Mouse (Mus musculus) cerebellum, adult 11 months (tissue): ENCODE results near the gene Paxip1.

Experiments
- DNase-seq: peaks from one replicate; pipeline ENCODE4 v3.0.0; 2022

Gene Paxip1

GRCm38 (mm10) chr5:27724460-27724859 is 67.0 kb downstream of the Paxip1 start:
- DNase-seq: no peak

- no peak for DNase-seq
These were observed 72.2 kb downstream of the Paxip1 start for GRCm38 (mm10) chr5:27719311-27719710.

GRCm38 (mm10) chr5:27717301-27717700 is 74.2 kb downstream of the Paxip1 start:
- no peak for DNase-seq

- DNase-seq: no peak
These were observed 75.5 kb downstream of the Paxip1 start for GRCm38 (mm10) chr5:27716026-27716425.

GRCm38 (mm10) chr5:27714356-27714755 is 77.1 kb downstream of the Paxip1 start:
- DNase-seq: no peak

GRCm38 (mm10) chr5:27711461-27712192 is 79.9 kb downstream of the Paxip1 start:
- DNase-seq: no peak

GRCm38 (mm10) chr5:27708209-27708608 is 83.3 kb downstream of the Paxip1 start:
- no peak for DNase-seq

- no peak for DNase-seq
These were observed 84.2 kb downstream of the Paxip1 start for GRCm38 (mm10) chr5:27707283-27707682.

GRCm38 (mm10) chr5:27706551-27706950 is 84.9 kb downstream of the Paxip1 start:
- no peak for DNase-seq

- no peak for DNase-seq
These were observed 86.5 kb downstream of the Paxip1 start for GRCm38 (mm10) chr5:27705020-27705419.

- DNase-seq: no peak
These were observed 89.0 kb downstream of the Paxip1 start for GRCm38 (mm10) chr5:27702482-27702881.
